Mouse (Mus musculus) midbrain, embryonic 12.5 days (tissue): ENCODE results near the gene Hoxd10. TPM values are rescaled to one million over a fixed set of nuclear protein-coding genes. Genes with fewer than 3 reads are reported as not detected.

ENCODE experiments used
- ATAC-seq: fragments of 200-750 bp; cut with Nextera tagmentation; 2 replicates; pipeline ENCODE4 v1.8.0; 2017; ENCODE audit warnings: low read depth, moderate TSS enrichment, moderate library complexity; ENCODE audit not compliant: low FRiP score
- H3K27ac ChIP-seq: fragments of 300-500 bp; sonication (generic); replicated peaks from 2 replicates; pipeline ENCODE4 v1.5.1; 2016; ENCODE audit warnings: mild to moderate bottlenecking
- H3K27me3 ChIP-seq: fragments of 300-500 bp; sonication (generic); 2 replicates; pipeline ENCODE4 v1.6.1; 2016; ENCODE audit warnings: mild to moderate bottlenecking
- H3K36me3 ChIP-seq: fragments of 300-500 bp; sonication (generic); 2 replicates; pipeline ENCODE4 v1.6.1; 2016
- H3K4me1 ChIP-seq: fragments of 300-500 bp; sonication (generic); 2 replicates; pipeline ENCODE4 v1.6.1; 2016
- H3K4me2 ChIP-seq: fragments of 300-500 bp; sonication (generic); replicated peaks from 2 replicates; pipeline ENCODE4 v1.6.1; 2016; ENCODE audit warnings: mild to moderate bottlenecking, moderate library complexity
- H3K4me3 ChIP-seq: fragments of 300-500 bp; sonication (generic); 2 replicates; pipeline ENCODE4 v1.5.1; 2016; ENCODE audit warnings: mild to moderate bottlenecking
- H3K9ac ChIP-seq: fragments of 300-500 bp; sonication (generic); replicated peaks from 2 replicates; pipeline ENCODE4 v1.6.1; 2016; ENCODE audit warnings: mild to moderate bottlenecking, moderate library complexity
- H3K9me3 ChIP-seq: fragments of 300-500 bp; sonication (generic); 2 replicates; pipeline ENCODE4 v1.6.1; 2016; ENCODE audit warnings: mild to moderate bottlenecking
- WGBS: fragments of 180-500 bp; shearing (Covaris S2); methylation state at CpG from one replicate; pipeline ENCODE4 v1.1.7; 2016; 5-methylcytosine and 5-hydroxymethylcytosine counted together
- polyA plus RNA-seq: library from polyadenylated mRNA; unstranded; fragments of >200 nt; fragmentation: Nextera tagmentation; extraction: Ambion mirVana; gene quantifications from 2 replicates; pipeline ENCODE4 v1.2.1, GENCODE M21; 2016

The Hoxd10 gene
- polyA plus RNA-seq, 1 experiment from 2014 or later = not detected

GRCm38 (mm10) chr2:74677106-74677505 lies 14.6 kb upstream of the Hoxd10 start:
- Histone ChIP-seq H3K4me1 (peaks cover 8% of the 10 kb centered on the region), H3K4me2 (no peak overlapping the region), H3K9me3 (no peaks in the 10 kb centered on the region), H3K27ac (no peak overlapping the region), H3K9ac (no peak overlapping the region), H3K4me3 (no peak overlapping the region), H3K36me3 (no peaks in the 10 kb centered on the region), H3K27me3 (peaks cover 99% of the 10 kb centered on the region)
- ATAC-seq = no peak
- WGBS = 6% methylated on average over 2 of the region's 2 CpGs

- Histone ChIP-seq H3K27me3 (peaks cover 99% of the 10 kb centered on the region), H3K4me1 (peaks cover 10% of the 10 kb centered on the region), H3K27ac (no peak within 1 kb of the TSS), H3K4me3 (no peak within 1 kb of the TSS), H3K36me3 (no peaks in the 10 kb centered on the region), H3K9me3 (no peaks in the 10 kb centered on the region), H3K4me2 (no peak within 1 kb of the TSS), H3K9ac (no peak within 1 kb of the TSS)
- 2% methylated on average over 15 of the region's 15 CpGs for WGBS
- no peak for ATAC-seq
Measured at GRCm38 (mm10) chr2:74678891-74679595, 12.7 kb upstream of the Hoxd10 start, which contains the start of gene Hoxd11. TSS of gene Hoxd11 (plus strand) at chr2:74679557.

GRCm38 (mm10) chr2:74679596-74679971 lies 12.1 kb upstream of the Hoxd10 start:
- H3K27me3 ChIP-seq = peaks cover 99% of the 10 kb centered on the region
- no peaks in the 10 kb centered on the region for H3K36me3 ChIP-seq
- H3K9ac ChIP-seq = no peak overlapping the region
- no peak overlapping the region for H3K4me2 ChIP-seq
- peaks cover 10% of the 10 kb centered on the region for H3K4me1 ChIP-seq
- ATAC-seq = no peak
- 1% methylated on average over 26 of the region's 26 CpGs for WGBS
- H3K4me3 ChIP-seq = no peak overlapping the region
- no peaks in the 10 kb centered on the region for H3K9me3 ChIP-seq
- H3K27ac ChIP-seq = no peak overlapping the region

- ATAC-seq = no peak
- Histone ChIP-seq H3K27ac (no peak overlapping the region), H3K4me2 (no peak overlapping the region), H3K4me1 (peaks cover 10% of the 10 kb centered on the region), H3K27me3 (peaks cover 99% of the 10 kb centered on the region), H3K9ac (no peak overlapping the region), H3K36me3 (no peaks in the 10 kb centered on the region), H3K4me3 (no peak overlapping the region), H3K9me3 (no peaks in the 10 kb centered on the region)
- WGBS = under 1% methylated on average over 23 of the region's 23 CpGs
Measured at GRCm38 (mm10) chr2:74679980-74680379, 11.7 kb upstream of the Hoxd10 start.

- no peak overlapping the region for H3K4me2 ChIP-seq
- no peak overlapping the region for H3K27ac ChIP-seq
- H3K9me3 ChIP-seq = no peaks in the 10 kb centered on the region
- peaks cover 10% of the 10 kb centered on the region for H3K4me1 ChIP-seq
- 2% methylated on average over 21 of the region's 21 CpGs for WGBS
- H3K4me3 ChIP-seq = no peak overlapping the region
- H3K9ac ChIP-seq = no peak overlapping the region
- peaks cover 98% of the 10 kb centered on the region for H3K27me3 ChIP-seq
- no peaks in the 10 kb centered on the region for H3K36me3 ChIP-seq
- no peak for ATAC-seq
Measured at GRCm38 (mm10) chr2:74680561-74681398, 10.9 kb upstream of the Hoxd10 start.

GRCm38 (mm10) chr2:74681594-74682531 lies 9.9 kb upstream of the Hoxd10 start:
- peaks cover 10% of the 10 kb centered on the region for H3K4me1 ChIP-seq
- under 1% methylated on average over 78 of the region's 78 CpGs for WGBS
- ATAC-seq = 0 out of 2 replicates have a peak, but pooled peaks have one; percentile 16
- no peak overlapping the region for H3K27ac ChIP-seq
- no peaks in the 10 kb centered on the region for H3K36me3 ChIP-seq
- H3K9ac ChIP-seq = no peak overlapping the region
- H3K9me3 ChIP-seq = no peaks in the 10 kb centered on the region
- H3K4me2 ChIP-seq = peak overlapping the region; percentile 27
- peak overlapping the region; percentile 17; the same call in 1 of the 2 replicates for H3K4me3 ChIP-seq
- peaks cover 94% of the 10 kb centered on the region for H3K27me3 ChIP-seq

- peaks cover 95% of the 10 kb centered on the region for H3K27me3 ChIP-seq
- H3K4me1 ChIP-seq = peaks cover 10% of the 10 kb centered on the region
- 1% methylated on average over 51 of the region's 51 CpGs for WGBS
- ATAC-seq = no peak
- H3K36me3 ChIP-seq = no peaks in the 10 kb centered on the region
- H3K4me3 ChIP-seq = peak overlapping the region; percentile 17
- no peaks in the 10 kb centered on the region for H3K9me3 ChIP-seq
- H3K27ac ChIP-seq = no peak overlapping the region
- peak overlapping the region; percentile 18; the same call in 1 of the 2 replicates for H3K4me2 ChIP-seq
- H3K9ac ChIP-seq = no peak overlapping the region
Measured at GRCm38 (mm10) chr2:74682796-74683195, 8.9 kb upstream of the Hoxd10 start.

GRCm38 (mm10) chr2:74683471-74683951 lies 8.2 kb upstream of the Hoxd10 start:
- no peak overlapping the region for H3K4me2 ChIP-seq
- no peaks in the 10 kb centered on the region for H3K36me3 ChIP-seq
- WGBS = under 1% methylated on average over 18 of the region's 18 CpGs
- H3K9ac ChIP-seq = no peak overlapping the region
- no peak overlapping the region for H3K4me3 ChIP-seq
- no peaks in the 10 kb centered on the region for H3K9me3 ChIP-seq
- no peak for ATAC-seq
- no peak overlapping the region for H3K27ac ChIP-seq
- peaks cover 93% of the 10 kb centered on the region for H3K27me3 ChIP-seq
- H3K4me1 ChIP-seq = peaks cover 10% of the 10 kb centered on the region

- no peak for ATAC-seq
- Histone ChIP-seq H3K9ac (no peak overlapping the region), H3K27ac (no peak overlapping the region), H3K9me3 (no peaks in the 10 kb centered on the region), H3K4me2 (no peak overlapping the region), H3K36me3 (no peaks in the 10 kb centered on the region), H3K4me1 (peaks cover 10% of the 10 kb centered on the region), H3K4me3 (no peak overlapping the region), H3K27me3 (peaks cover 93% of the 10 kb centered on the region)
- under 1% methylated on average over 12 of the region's 12 CpGs for WGBS
Measured at GRCm38 (mm10) chr2:74684106-74684505, 7.6 kb upstream of the Hoxd10 start.

- peaks cover 10% of the 10 kb centered on the region for H3K4me1 ChIP-seq
- no peak overlapping the region for H3K27ac ChIP-seq
- no peak overlapping the region for H3K9ac ChIP-seq
- H3K4me3 ChIP-seq = no peak overlapping the region
- 11% methylated on average over 4 of the region's 4 CpGs for WGBS
- H3K4me2 ChIP-seq = no peak overlapping the region
- no peak for ATAC-seq
- no peaks in the 10 kb centered on the region for H3K36me3 ChIP-seq
- peaks cover 93% of the 10 kb centered on the region for H3K27me3 ChIP-seq
- H3K9me3 ChIP-seq = no peaks in the 10 kb centered on the region
Measured at GRCm38 (mm10) chr2:74685059-74685603, 6.6 kb upstream of the Hoxd10 start.

GRCm38 (mm10) chr2:74686301-74686987 lies 5.3 kb upstream of the Hoxd10 start:
- H3K27ac ChIP-seq = no peak overlapping the region
- no peaks in the 10 kb centered on the region for H3K36me3 ChIP-seq
- H3K4me1 ChIP-seq = peaks cover 10% of the 10 kb centered on the region
- no peak overlapping the region for H3K4me3 ChIP-seq
- 5% methylated on average over 17 of the region's 17 CpGs for WGBS
- no peak for ATAC-seq
- no peak overlapping the region for H3K9ac ChIP-seq
- H3K27me3 ChIP-seq = peaks cover 89% of the 10 kb centered on the region
- H3K9me3 ChIP-seq = no peaks in the 10 kb centered on the region
- H3K4me2 ChIP-seq = no peak overlapping the region
